Mouse (Mus musculus) hindbrain, embryonic 16.5 days (tissue): ENCODE data around the gene Gm9936. TPM values are rescaled to one million over a fixed set of nuclear protein-coding genes. Genes with fewer than 3 reads are reported as not detected.

Source experiments
- ATAC-seq: fragments of 200-750 bp; cut with Nextera tagmentation; 2 replicates; pipeline ENCODE4 v1.8.0; 2017; ENCODE audit warnings: moderate TSS enrichment, moderate library complexity
- H3K27ac ChIP-seq: fragments of 300-500 bp; sonication (generic); 2 replicates; pipeline ENCODE4 v1.5.1; 2014; ENCODE audit warnings: low read depth, mild to moderate bottlenecking, control low read depth, low read length, moderate library complexity
- H3K27me3 ChIP-seq: fragments of 300-500 bp; sonication (generic); replicated peaks from 2 replicates; pipeline ENCODE4 v1.6.1; 2014; ENCODE audit warnings: low read length; ENCODE audit not compliant: control insufficient read depth, insufficient read depth
- H3K36me3 ChIP-seq: fragments of 300-500 bp; sonication (generic); 2 replicates; pipeline ENCODE4 v1.6.1; 2014; ENCODE audit warnings: mild to moderate bottlenecking, low read length, moderate library complexity, mixed read lengths; ENCODE audit not compliant: control insufficient read depth, insufficient read depth
- H3K4me1 ChIP-seq: fragments of 300-500 bp; sonication (generic); 2 replicates; pipeline ENCODE4 v1.6.1; 2014; ENCODE audit warnings: low read depth, low read length; ENCODE audit not compliant: control insufficient read depth, insufficient read depth
- H3K4me2 ChIP-seq: fragments of 300-500 bp; sonication (generic); 2 replicates; pipeline ENCODE4 v1.6.1; 2014; ENCODE audit warnings: mild to moderate bottlenecking, low read length, control low read depth, moderate library complexity
- H3K4me3 ChIP-seq: fragments of 300-500 bp; sonication (generic); 2 replicates; pipeline ENCODE4 v1.5.1; 2014; ENCODE audit warnings: mild to moderate bottlenecking, low read length, control low read depth, moderate library complexity
- H3K9ac ChIP-seq: fragments of 300-500 bp; sonication (generic); 2 replicates; pipeline ENCODE4 v1.6.1; 2014; ENCODE audit warnings: low read depth, mild to moderate bottlenecking, control low read depth, low read length, moderate library complexity
- H3K9me3 ChIP-seq: fragments of 300-500 bp; sonication (generic); 2 replicates; pipeline ENCODE4 v1.6.1; 2014; ENCODE audit warnings: mild to moderate bottlenecking, low read length, moderate library complexity; ENCODE audit not compliant: control insufficient read depth
- WGBS: fragments of 180-500 bp; shearing (Covaris S2); extraction: QIAGEN DNeasy Blood & Tissue Kit; methylation state at CpG from one replicate; pipeline ENCODE4 v1.1.7; 2014; 5-methylcytosine and 5-hydroxymethylcytosine counted together
- polyA plus RNA-seq: library from polyadenylated mRNA; unstranded; fragments of >200 nt; fragmentation: Nextera tagmentation; extraction: Ambion mirVana; gene quantifications from 2 replicates; pipeline ENCODE4 v1.2.1, GENCODE M21; 2015

The Gm9936 gene
- polyA plus RNA-seq, 1 experiment from 2014 or later = 3.6 TPM

DNA sequence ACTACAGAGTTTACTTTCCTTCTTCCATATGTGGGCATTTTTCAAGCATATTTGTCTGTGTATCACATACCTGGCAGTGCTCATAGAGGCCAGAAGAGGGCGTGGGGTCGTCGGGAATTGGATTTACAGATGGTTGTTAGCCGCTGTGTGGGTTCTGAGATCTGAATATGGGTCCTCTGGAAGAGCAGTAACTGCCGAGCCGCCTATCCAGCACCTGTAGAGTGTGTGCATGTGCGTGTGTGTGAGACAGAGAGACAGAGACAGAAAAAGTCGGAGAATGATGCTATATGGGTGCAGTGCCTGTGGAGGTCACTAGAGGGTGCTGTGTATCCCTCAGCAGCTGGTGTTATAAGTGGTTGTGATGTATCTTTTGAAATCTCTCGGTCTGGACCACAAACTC is 34.3 kb downstream of the Gm9936 start:
- Histone ChIP-seq H3K9ac (no peak overlapping the region), H3K36me3 (peaks cover 3% of the 10 kb centered on the region; the same call in 1 of the 2 replicates), H3K4me3 (no peak overlapping the region; the same call in 1 of the 2 replicates), H3K4me2 (no peak overlapping the region), H3K27ac (no peak overlapping the region), H3K4me1 (peaks cover 4% of the 10 kb centered on the region), H3K27me3 (no peaks in the 10 kb centered on the region), H3K9me3 (no peaks in the 10 kb centered on the region)
- no peak for ATAC-seq
- 13% methylated on average over 9 of the region's 9 CpGs for WGBS

DNA sequence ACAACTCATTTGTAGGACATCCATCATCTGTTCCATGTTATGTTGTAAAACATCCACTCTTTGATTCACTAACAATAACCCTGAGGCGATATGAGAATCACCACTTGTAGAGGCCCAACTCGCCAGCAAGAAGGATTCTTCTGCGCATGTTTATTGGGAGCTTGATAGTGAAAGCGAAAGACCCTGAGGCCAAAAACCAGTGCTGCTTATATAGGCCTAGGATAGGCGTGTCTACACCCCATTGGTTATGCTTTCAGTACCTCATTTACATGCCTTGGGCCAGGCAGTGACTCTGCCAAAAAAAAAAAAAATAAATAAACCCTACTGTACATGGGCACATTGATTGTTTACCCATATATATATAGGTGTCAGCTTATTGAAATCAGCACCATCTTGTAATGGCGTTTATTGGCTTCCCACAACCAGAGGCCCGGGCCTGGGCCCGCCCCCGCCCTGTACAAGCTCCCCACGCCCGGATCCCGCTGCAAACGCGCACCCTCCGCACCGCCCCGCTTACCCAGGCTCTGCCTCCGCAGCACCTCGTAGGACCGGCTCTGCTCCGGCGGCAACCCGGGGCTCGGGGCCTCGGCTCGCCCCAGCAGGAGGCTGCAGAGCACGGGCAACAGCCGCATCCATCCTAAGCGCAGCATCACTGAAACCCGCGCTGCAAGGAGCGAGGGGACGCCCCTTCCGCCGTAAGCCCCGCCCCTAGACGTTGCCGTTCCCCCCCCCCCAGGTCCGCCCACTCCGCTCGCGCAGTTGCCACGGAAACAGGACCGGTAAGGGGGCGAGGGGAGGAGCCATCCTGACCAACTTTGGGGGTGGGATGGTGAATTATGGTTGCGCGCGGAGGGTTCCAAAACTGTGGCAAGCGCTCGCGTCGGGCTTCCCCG is 35.4 kb downstream of the Gm9936 start, which contains the start of gene 1500011B03Rik:
TSS of gene 1500011B03Rik (minus strand) at position 673 of the 893 bp plus-strand sequence.
- 8% methylated on average over 35 of the region's 53 CpGs for WGBS
- H3K27me3 ChIP-seq = no peaks in the 10 kb centered on the region
- H3K4me3 ChIP-seq = peak within 1 kb of the TSS; percentile 87
- peak within 1 kb of the TSS; percentile 85 for H3K27ac ChIP-seq
- H3K36me3 ChIP-seq = peaks cover 3% of the 10 kb centered on the region; the same call in 1 of the 2 replicates
- peak within 1 kb of the TSS; percentile 67 for H3K4me2 ChIP-seq
- peaks cover 4% of the 10 kb centered on the region for H3K4me1 ChIP-seq
- no peaks in the 10 kb centered on the region for H3K9me3 ChIP-seq
- ATAC-seq = peak; percentile 92
- peak within 1 kb of the TSS; percentile 88 for H3K9ac ChIP-seq

DNA sequence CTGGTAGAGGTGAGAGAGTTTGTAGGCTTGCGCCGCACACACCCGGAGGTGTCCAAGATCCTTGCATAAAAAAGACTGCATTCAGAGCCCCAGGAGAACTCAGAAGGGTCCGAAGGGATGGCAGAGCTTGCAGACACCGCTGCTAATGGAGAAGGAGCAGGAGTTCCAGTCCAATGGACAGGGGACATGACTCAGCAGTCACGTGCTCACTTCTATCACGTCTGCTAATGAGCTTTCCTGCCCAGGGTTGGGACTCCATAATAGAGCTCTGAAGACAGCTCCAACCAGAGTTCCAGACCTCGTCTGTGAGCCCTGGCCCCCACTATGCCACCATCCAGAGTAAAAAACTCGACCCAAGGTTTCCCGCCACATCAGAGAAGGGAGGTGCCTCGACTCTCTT is 40.4 kb downstream of the Gm9936 start:
- Histone ChIP-seq H3K27ac (no peak overlapping the region), H3K4me1 (no peaks in the 10 kb centered on the region), H3K9ac (no peak overlapping the region), H3K4me2 (no peak overlapping the region), H3K27me3 (no peaks in the 10 kb centered on the region), H3K36me3 (peaks cover 3% of the 10 kb centered on the region; the same call in 1 of the 2 replicates), H3K4me3 (no peak overlapping the region), H3K9me3 (no peaks in the 10 kb centered on the region)
- 71% methylated on average over 10 of the region's 11 CpGs for WGBS
- no peak for ATAC-seq

DNA sequence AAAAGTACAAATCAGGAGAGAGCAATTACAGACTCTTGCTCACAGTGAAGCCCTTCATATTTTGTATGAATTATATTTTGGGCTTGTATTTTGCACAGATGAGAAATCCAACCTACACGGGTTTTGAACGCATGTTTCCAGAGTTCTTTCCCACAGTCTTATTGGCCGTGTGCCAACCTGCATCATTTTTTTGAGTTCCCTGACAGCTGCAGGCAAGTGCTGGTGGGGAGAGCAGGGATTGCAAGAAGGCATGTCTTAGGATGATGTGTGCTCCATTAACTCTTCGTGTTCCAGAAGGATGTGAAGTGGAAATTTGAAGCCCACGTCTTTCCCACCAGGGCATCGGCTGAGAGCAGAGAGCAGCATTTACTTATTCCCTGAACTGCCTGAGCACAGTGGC is 41.9 kb downstream of the Gm9936 start:
- no peak overlapping the region for H3K27ac ChIP-seq
- peaks cover 10% of the 10 kb centered on the region for H3K4me1 ChIP-seq
- 63% methylated on average over 6 of the region's 6 CpGs for WGBS
- no peak overlapping the region for H3K4me3 ChIP-seq
- H3K27me3 ChIP-seq = no peaks in the 10 kb centered on the region
- H3K4me2 ChIP-seq = no peak overlapping the region
- no peak for ATAC-seq
- H3K36me3 ChIP-seq = peaks cover 3% of the 10 kb centered on the region; the same call in 1 of the 2 replicates
- no peak overlapping the region for H3K9ac ChIP-seq
- H3K9me3 ChIP-seq = no peaks in the 10 kb centered on the region

DNA sequence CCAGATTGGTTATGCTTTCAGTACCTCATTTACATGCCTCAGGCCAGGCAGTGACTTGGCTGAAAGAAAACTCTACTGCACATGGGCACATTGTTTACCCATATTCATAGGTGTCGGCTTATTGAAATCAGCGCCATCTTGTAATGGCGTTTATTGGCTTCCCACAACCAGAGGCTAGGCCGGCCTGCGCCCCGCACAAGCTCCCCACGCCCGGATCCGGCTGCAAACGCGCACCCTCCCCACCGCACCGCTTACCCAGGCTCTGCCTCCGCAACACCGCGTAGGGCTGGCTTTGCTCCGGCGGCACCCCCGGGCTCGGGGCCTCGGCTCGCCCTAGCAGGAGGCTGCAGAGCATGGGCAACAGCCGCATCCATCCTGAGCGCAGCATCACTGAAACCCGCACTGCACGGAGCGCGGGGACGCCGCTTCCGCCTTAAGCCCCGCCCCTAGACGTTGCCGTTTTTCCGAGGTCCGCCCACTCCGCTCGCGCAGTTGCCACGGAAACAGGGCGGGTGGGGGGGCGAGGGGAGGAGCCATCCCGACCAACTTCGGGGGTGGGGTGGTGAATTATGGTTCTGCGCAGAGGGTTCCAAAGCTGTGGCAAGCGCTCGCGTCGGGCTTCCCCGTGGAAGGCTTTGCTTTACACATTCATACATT is 44.8 kb downstream of the Gm9936 start:
- ATAC-seq = peak; percentile 98

DNA sequence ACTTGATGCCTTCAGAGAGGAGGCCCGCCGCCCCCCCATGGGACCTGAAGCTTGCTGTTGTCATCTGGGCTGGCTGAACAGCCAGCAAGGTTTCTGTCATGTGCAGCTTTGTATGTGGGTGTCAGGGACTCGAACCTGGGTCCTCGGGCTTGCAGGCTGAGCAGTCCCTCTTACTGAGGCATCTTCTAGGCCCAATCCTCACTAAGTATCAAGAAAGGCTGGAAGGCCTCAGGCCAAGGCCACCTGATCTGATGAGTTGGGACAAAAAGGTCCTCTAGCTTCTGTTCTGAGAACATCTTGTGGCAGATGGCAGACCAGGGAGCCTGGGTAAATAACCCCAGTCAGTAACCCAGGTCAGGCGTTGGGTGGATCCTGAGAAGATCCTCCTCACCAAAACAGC is 48.7 kb downstream of the Gm9936 start:
- Histone ChIP-seq H3K4me1 (peaks cover 15% of the 10 kb centered on the region), H3K4me2 (no peak overlapping the region), H3K9ac (no peak overlapping the region), H3K9me3 (no peaks in the 10 kb centered on the region), H3K4me3 (no peak overlapping the region), H3K27ac (no peak overlapping the region), H3K36me3 (peaks cover 17% of the 10 kb centered on the region), H3K27me3 (no peaks in the 10 kb centered on the region)
- ATAC-seq = no peak
- WGBS = 90% methylated on average over 5 of the region's 5 CpGs

More for the DNA sequence above, 44.8 kb downstream of the Gm9936 start:
- no peaks in the 10 kb centered on the region for H3K9me3 ChIP-seq
- peak overlapping the region; percentile 98 for H3K9ac ChIP-seq
- WGBS = under 1% methylated on average over 45 of the region's 50 CpGs
- peak overlapping the region; percentile 89 for H3K4me3 ChIP-seq
- H3K27me3 ChIP-seq = no peaks in the 10 kb centered on the region
- peak overlapping the region; percentile 64 for H3K4me2 ChIP-seq
- peak overlapping the region; percentile 97 for H3K27ac ChIP-seq
- no peaks in the 10 kb centered on the region for H3K36me3 ChIP-seq
- peaks cover 15% of the 10 kb centered on the region for H3K4me1 ChIP-seq

DNA sequence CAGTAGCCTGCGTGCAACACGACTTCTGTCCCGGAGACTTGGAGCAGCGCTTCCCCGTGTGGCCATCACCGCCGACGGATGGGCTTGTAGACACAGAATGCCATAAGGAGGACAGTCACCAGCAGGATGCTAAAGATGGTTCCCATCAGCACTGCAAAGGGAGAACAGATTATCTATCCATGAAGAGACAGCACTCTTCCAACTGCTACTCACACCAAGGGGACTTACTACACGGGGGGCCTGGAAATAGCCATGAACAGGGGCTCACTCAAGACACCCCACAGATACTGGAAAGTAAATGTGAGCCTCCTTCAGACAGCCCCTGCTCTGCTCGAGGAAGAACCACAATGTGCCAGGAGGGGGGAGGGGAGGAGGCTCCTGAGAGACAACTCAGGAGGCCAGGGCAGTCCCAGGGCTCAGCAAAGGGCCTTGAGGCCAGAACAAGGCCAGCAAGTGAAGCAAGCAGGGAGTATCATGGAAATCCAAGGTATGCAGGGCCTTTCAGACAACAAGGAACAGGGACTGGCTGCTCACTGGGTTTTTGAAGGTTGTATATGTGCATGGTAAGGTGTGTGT is 49.2 kb downstream of the Gm9936 start:
- Histone ChIP-seq H3K27ac (no peak overlapping the region), H3K27me3 (no peaks in the 10 kb centered on the region), H3K9ac (peak overlapping the region; percentile 32; the same call in 1 of the 2 replicates), H3K4me3 (no peak overlapping the region), H3K9me3 (no peaks in the 10 kb centered on the region), H3K36me3 (peaks cover 22% of the 10 kb centered on the region), H3K4me2 (no peak overlapping the region), H3K4me1 (peaks cover 15% of the 10 kb centered on the region)
- WGBS = 72% methylated on average over 10 of the region's 10 CpGs
- no peak for ATAC-seq

DNA sequence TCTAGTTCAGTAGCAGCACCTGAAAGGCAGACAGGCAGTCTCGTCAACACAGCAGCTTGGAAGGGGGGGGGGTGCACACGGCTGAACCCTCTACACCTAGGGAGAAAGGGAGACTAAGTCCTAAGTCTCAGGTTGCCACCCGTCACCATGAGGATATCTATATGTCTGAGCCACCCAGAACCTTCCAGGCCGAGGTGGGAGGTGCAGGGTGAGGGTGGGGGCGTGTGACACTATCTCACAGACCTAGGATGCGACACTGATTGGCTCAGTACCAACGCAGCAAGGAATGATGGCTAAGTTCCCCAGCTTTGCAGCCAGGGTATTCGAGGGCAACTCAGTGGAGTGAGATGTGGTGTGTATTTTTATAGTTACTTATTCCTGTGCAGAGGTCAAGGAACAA is 50.1 kb downstream of the Gm9936 start:
- Histone ChIP-seq H3K4me2 (no peak overlapping the region), H3K36me3 (peaks cover 30% of the 10 kb centered on the region), H3K4me1 (peaks cover 15% of the 10 kb centered on the region), H3K4me3 (no peak overlapping the region), H3K9ac (no peak overlapping the region; the same call in 1 of the 2 replicates), H3K9me3 (no peaks in the 10 kb centered on the region), H3K27me3 (no peaks in the 10 kb centered on the region), H3K27ac (no peak overlapping the region)
- 83% methylated on average over 8 of the region's 8 CpGs for WGBS
- ATAC-seq = no peak

DNA sequence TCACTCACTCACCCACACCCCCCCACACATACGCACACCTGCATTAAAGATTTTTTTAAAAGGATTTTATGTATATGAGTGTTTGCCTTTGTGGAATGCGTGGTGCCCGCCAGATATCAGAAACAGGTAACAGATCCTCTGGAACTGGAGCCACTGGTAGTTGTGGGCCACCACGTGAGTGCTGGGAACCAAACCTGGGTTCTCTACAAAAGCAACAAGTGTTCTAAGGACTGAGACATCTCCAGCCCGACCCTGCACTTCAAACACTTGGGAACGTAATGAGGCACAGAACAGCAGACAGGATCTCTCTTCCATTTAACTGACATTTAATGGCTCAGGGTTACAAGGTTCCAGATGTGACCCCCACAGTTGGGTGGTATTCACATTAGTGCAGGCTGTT is 50.6 kb downstream of the Gm9936 start:
- 75% methylated on average over 6 of the region's 6 CpGs for WGBS
- ATAC-seq = no peak
- Histone ChIP-seq H3K9ac (no peak overlapping the region), H3K4me2 (no peak overlapping the region), H3K4me1 (peaks cover 15% of the 10 kb centered on the region), H3K9me3 (no peaks in the 10 kb centered on the region), H3K36me3 (peaks cover 34% of the 10 kb centered on the region), H3K27me3 (no peaks in the 10 kb centered on the region), H3K27ac (no peak overlapping the region), H3K4me3 (no peak overlapping the region)
